Mouse (Mus musculus): ENCODE data around the gene Cntfr.

Cntfr gene

GRCm38 (mm10) chr4:41615661-41616599, 81.0 kb downstream of the Cntfr start:
- no peak for DNase-seq (ENCODE audit: low spot score in 2 of 2)

- DNase-seq (ENCODE audit: low spot score in 2 of 2) = peak; percentile 57 to 85
Observed at GRCm38 (mm10) chr4:41614156-41614555, 82.7 kb downstream of the Cntfr start.

GRCm38 (mm10) chr4:41612166-41612565, 84.7 kb downstream of the Cntfr start:
- no peak for DNase-seq (ENCODE audit: low spot score in 2 of 2)

GRCm38 (mm10) chr4:41610594-41610980, 86.3 kb downstream of the Cntfr start:
- DNase-seq (ENCODE audit: low spot score in 2 of 2) = no peak

- no peak for DNase-seq (ENCODE audit: low spot score in 2 of 2)
Observed at GRCm38 (mm10) chr4:41609681-41610593, 87.0 kb downstream of the Cntfr start.
